In genomic region chr6:17931835-17932234, GRCm38 (mm10) we compare ENCODE assay signal across 15 mouse cellular contexts.
"Had no signal": no experiment of that assay in that cellular context is flagged by ENCODE, and none has a peak within 500 bp of the region (broad histone marks: within the 10 kb centered on the region; RNA-seq: fewer than 3 reads in every experiment).

No protein-coding gene starts in this region.

- H3K4me3 ChIP-seq: midbrain, embryonic 10.5 days; midbrain, embryonic 12.5 days; myocyte; neural tube, embryonic 13.5 days; stomach, embryonic 15.5 days had no signal

- DNase-seq: lung, adult 18-20 months; lung, postnatal 10 days; lung, postnatal 4 days; midbrain, embryonic 14.5 days; right cerebral cortex, postnatal 14 days; thymus, adult 2 months; thymus, postnatal 25 days; thymus, postnatal 4 days had no signal

- H3K27ac ChIP-seq: liver, embryonic 14.5 days; midbrain, embryonic 10.5 days; midbrain, embryonic 12.5 days; neural tube, embryonic 13.5 days; stomach, embryonic 15.5 days; stomach, postnatal 0 days had no signal
